Mouse (Mus musculus) liver, embryonic 14.5 days (tissue): ENCODE results near the gene H2afx.

ENCODE experiments used
- CTCF ChIP-seq: IDR thresholded peaks from 2 replicates; pipeline ENCODE4 v1.5.1; 2016; ENCODE audit warnings: antibody characterized with exemption, low read depth, control low read depth
- EP300 ChIP-seq: IDR thresholded peaks from 2 replicates; pipeline ENCODE4 v1.6.1; 2016; ENCODE audit warnings: antibody characterized with exemption, low read depth

DNA sequence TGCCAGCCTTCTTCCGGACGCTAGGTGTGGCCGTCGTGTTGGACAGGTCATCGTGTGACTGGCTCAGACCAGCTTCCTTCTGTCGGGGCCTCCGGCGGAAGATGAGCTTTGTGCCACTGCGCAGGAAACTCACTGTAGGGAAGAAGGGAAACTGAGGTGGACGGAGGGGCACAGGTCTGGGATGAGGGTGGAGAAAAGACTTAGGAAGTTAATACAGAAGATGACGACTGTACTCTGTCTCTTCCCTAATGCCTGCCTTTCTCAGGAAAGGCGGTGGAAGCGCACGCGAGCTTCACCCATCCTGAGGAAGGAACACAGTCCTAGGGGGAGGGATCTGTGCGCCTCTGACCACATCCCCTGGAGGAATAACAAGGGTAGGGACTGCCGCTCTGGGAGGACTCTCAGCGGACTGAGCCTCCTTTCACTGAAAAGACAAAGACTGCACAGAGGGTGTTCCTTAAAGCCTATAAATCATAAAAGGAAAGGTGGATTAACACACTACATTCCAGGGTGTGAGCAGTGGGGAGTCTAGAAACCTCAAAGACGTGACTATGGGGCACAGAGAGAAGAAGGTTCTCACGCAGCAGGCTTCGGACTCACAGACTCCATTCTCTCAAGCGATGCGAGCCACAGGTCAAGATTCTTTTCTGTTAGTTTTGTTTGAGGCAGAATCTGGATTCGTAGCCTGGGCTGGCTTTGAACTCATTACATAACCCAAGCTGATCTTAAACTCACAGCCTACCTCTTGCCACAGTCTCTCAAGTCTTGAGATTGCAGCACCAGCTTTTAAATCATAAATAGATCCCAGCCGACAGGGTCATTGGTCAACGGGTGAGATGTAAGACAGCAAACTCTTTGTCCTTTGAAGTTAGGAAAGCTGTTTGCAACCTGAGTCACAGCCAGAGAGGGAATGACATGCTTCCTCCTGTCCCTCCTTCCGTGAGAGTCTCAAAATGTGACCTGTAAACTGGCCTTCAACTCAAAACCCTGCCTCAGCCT lies 23.1 kb upstream of the H2afx start:
- TF ChIP-seq CTCF (no peak), EP300 (no peak)
